Mouse (Mus musculus) MEL (cell line): ENCODE measurements at regions not wholly inside any gene's neighbourhood (a gene's known extent, or its start where the extent isn't known, plus 50 kb on each side); places are given as distances from the start of the nearest gene placed in this dataset.

Experiments used
- CTCF ChIP-seq, 3 experiments: IDR thresholded peaks in 2 of 3; conservative IDR thresholded peaks in 1 of 3; 2 replicates each; pipeline ENCODE4 v1.5.1; 2011 to 2012; ENCODE audit warnings: low read length in 3 of 3, low read depth in 2 of 3, mild to moderate bottlenecking in 2 of 3, improper control_type of control experiment in 1 of 3, inconsistent platforms in 1 of 3, mixed read lengths in 1 of 3, moderate library complexity in 1 of 3; ENCODE audit not compliant: control insufficient read depth in 1 of 3, insufficient read depth in 1 of 3, poor library complexity in 1 of 3, severe bottlenecking in 1 of 3
- JUND ChIP-seq: IDR thresholded peaks from 2 replicates; pipeline ENCODE4 v1.6.1; 2011; ENCODE audit warnings: low read depth, mild to moderate bottlenecking, improper control_type of control experiment, low read length
- KAT2A ChIP-seq: conservative IDR thresholded peaks from 2 replicates; pipeline ENCODE4 v1.6.1; 2012; ENCODE audit warnings: low read depth, low read length, improper control_type of control experiment, inconsistent platforms
- POLR2A ChIP-seq, 2 experiments: IDR thresholded peaks; 2 replicates each; pipeline ENCODE4 v1.6.1; 2011 to 2012; ENCODE audit warnings: low read length in 2 of 2, mild to moderate bottlenecking in 2 of 2, control low read depth in 1 of 2, improper control_type of control experiment in 1 of 2, low read depth in 1 of 2, moderate library complexity in 1 of 2; ENCODE audit not compliant: control insufficient read depth in 1 of 2, insufficient read depth in 1 of 2, poor library complexity in 1 of 2
- RCOR1 ChIP-seq: IDR thresholded peaks from 2 replicates; pipeline ENCODE4 v1.6.1; 2012; ENCODE audit warnings: low read depth, mild to moderate bottlenecking, inconsistent platforms, low read length, improper control_type of control experiment
- TCF12 ChIP-seq: IDR thresholded peaks from 2 replicates; pipeline ENCODE4 v1.6.1; 2014; ENCODE audit warnings: low read depth, mild to moderate bottlenecking, inconsistent platforms, low read length, improper control_type of control experiment, moderate library complexity
- ZKSCAN1 ChIP-seq: IDR thresholded peaks from 2 replicates; pipeline ENCODE4 v1.6.1; 2012; ENCODE audit warnings: low read depth, mild to moderate bottlenecking, inconsistent platforms, low read length, improper control_type of control experiment, moderate library complexity

GRCm38 (mm10) chr3:100759091-100759941, 65.9 kb upstream of the Vtcn1 start:
- TF ChIP-seq JUND: no peak
- TF ChIP-seq POLR2A (IDR thresholded peaks at IDR 0.05; ENCODE audit: control insufficient read depth in 1 of 2, insufficient read depth in 1 of 2, low read depth in 1 of 2, low read length in 2 of 2, poor library complexity in 1 of 2): no peak
- TF ChIP-seq TCF12: peak; percentile 48; the same call in 1 of the 2 replicates
- no peak for TF ChIP-seq KAT2A
- TF ChIP-seq CTCF (IDR thresholded peaks at IDR 0.05 in 2 of 3, conservative IDR thresholded peaks at IDR 0.05 in 1 of 3; ENCODE audit: control insufficient read depth in 1 of 3, insufficient read depth in 1 of 3, low read depth in 2 of 3, low read length in 3 of 3, poor library complexity in 1 of 3, severe bottlenecking in 1 of 3): no peak
- no peak for TF ChIP-seq ZKSCAN1
- no peak for TF ChIP-seq RCOR1
